Mouse (Mus musculus) ovary, adult 2 months (tissue): ENCODE data around the gene Tnfrsf13b. TPM values are rescaled to one million over a fixed set of nuclear protein-coding genes. Genes with fewer than 3 reads are reported as not detected.

Experiments
- polyA plus RNA-seq: library from polyadenylated mRNA; depleted of rRNA; stranded (reverse); fragments of >200 nt; gene quantifications from 2 replicates; pipeline ENCODE4 v1.2.3, GENCODE M21; 2012; rRNA removed

Tnfrsf13b gene
- 6.0 and 8.6 TPM in 2 replicates for polyA plus RNA-seq

GRCm38 (mm10) chr11:61126606-61127355 lies at the start of gene Tnfrsf13b:
Tnfrsf13b (plus strand) TSS chr11:61126755.

GRCm38 (mm10) chr11:61174821-61175658 lies 48.5 kb downstream of the Tnfrsf13b start, which contains the start of gene Usp22:
Usp22 (minus strand) TSS chr11:61175055.

Other genes with a start within 250 kb of the Tnfrsf13b start
- gene Tmem11, start 247.5 kb upstream of the Tnfrsf13b start, polyA plus RNA-seq, result 91.6 and 102 TPM in 2 replicates
- gene Natd1, start 212.0 kb upstream of the Tnfrsf13b start, polyA plus RNA-seq, result 61.2 and 62.3 TPM in 2 replicates
- 24.5 and 35.6 TPM in 2 replicates for gene Map2k3, start 194.7 kb upstream of the Tnfrsf13b start, polyA plus RNA-seq
- 0.33 and 0.46 TPM in 2 replicates for gene Kcnj12, start 104.2 kb upstream of the Tnfrsf13b start, polyA plus RNA-seq
- gene Usp22, start 48.3 kb downstream of the Tnfrsf13b start, polyA plus RNA-seq, result 104 and 131 TPM in 2 replicates
- 0.47 and 0.69 TPM in 2 replicates for gene Aldh3a1, start 80.8 kb downstream of the Tnfrsf13b start, polyA plus RNA-seq
- gene Aldh3a2, start 140.7 kb downstream of the Tnfrsf13b start, polyA plus RNA-seq, result 63.4 and 73.9 TPM in 2 replicates
- 12.3 and 16.3 TPM in 2 replicates for gene Slc47a2, start 216.1 kb downstream of the Tnfrsf13b start, polyA plus RNA-seq